Mouse (Mus musculus): ENCODE results near the gene Thrsp. TPM values are rescaled to one million over a fixed set of nuclear protein-coding genes. Genes with fewer than 3 reads are reported as not detected.

The Thrsp gene
- polyA plus RNA-seq, 1 experiment from 2014 or later, result not detected

GRCm38 (mm10) chr7:97416473-97416872 is 1.1 kb downstream of the Thrsp start:
- Histone ChIP-seq H3K9me3 (replicated peaks) (no peaks in the 10 kb centered on the region), H3K27ac (no peak overlapping the region), H3K4me3 (replicated peaks) (no peak overlapping the region), H3K4me2 (no peak overlapping the region), H3K4me1 (replicated peaks) (peaks cover 2% of the 10 kb centered on the region; the same call in 1 of the 2 replicates), H3K27me3 (no peaks in the 10 kb centered on the region), H3K9ac (no peak overlapping the region), H3K36me3 (0 out of 2 replicates have a peak, but pooled peaks cover 4% of the 10 kb centered on the region)
- ATAC-seq (ENCODE audit: low read depth) (no peak), DNase-seq (no peak)
- 70% methylated on average over 4 of the region's 4 CpGs for WGBS (ENCODE audit: insufficient replicate concordance)

- DNase-seq, result no peak
- H3K36me3 ChIP-seq, result peaks cover 15% of the 10 kb centered on the region
- peaks cover 2% of the 10 kb centered on the region; the same call in 1 of the 2 replicates for H3K4me1 ChIP-seq (replicated peaks)
- H3K9me3 ChIP-seq (replicated peaks), result no peaks in the 10 kb centered on the region
- peak; percentile 25; the same call in 1 of the 2 replicates for ATAC-seq (ENCODE audit: low read depth)
- no peak overlapping the region for H3K4me2 ChIP-seq
- WGBS (ENCODE audit: insufficient replicate concordance), result 59% methylated on average over 9 of the region's 9 CpGs
- H3K9ac ChIP-seq, result no peak overlapping the region
- H3K4me3 ChIP-seq (replicated peaks), result no peak overlapping the region
- H3K27me3 ChIP-seq, result no peaks in the 10 kb centered on the region
- H3K27ac ChIP-seq, result no peak overlapping the region
Observed at GRCm38 (mm10) chr7:97414915-97415687, 2.4 kb downstream of the Thrsp start.

GRCm38 (mm10) chr7:97414426-97414825 is 3.1 kb downstream of the Thrsp start:
- H3K27ac ChIP-seq, result no peak overlapping the region
- H3K4me2 ChIP-seq, result no peak overlapping the region
- no peaks in the 10 kb centered on the region for H3K27me3 ChIP-seq
- H3K9ac ChIP-seq, result no peak overlapping the region
- H3K36me3 ChIP-seq, result peaks cover 22% of the 10 kb centered on the region
- DNase-seq, result no peak
- no peaks in the 10 kb centered on the region for H3K9me3 ChIP-seq (replicated peaks)
- peaks cover 2% of the 10 kb centered on the region; the same call in 1 of the 2 replicates for H3K4me1 ChIP-seq (replicated peaks)
- 71% methylated on average over 1 of the region's 1 CpGs for WGBS (ENCODE audit: insufficient replicate concordance)
- H3K4me3 ChIP-seq (replicated peaks), result no peak overlapping the region
- no peak for ATAC-seq (ENCODE audit: low read depth)

- 59% methylated on average over 1 of the region's 1 CpGs for WGBS (ENCODE audit: insufficient replicate concordance)
- H3K4me1 ChIP-seq (replicated peaks), result peaks cover 2% of the 10 kb centered on the region; the same call in 1 of the 2 replicates
- peaks cover 26% of the 10 kb centered on the region for H3K36me3 ChIP-seq
- no peak overlapping the region for H3K9ac ChIP-seq
- no peaks in the 10 kb centered on the region for H3K9me3 ChIP-seq (replicated peaks)
- no peak overlapping the region for H3K4me3 ChIP-seq (replicated peaks)
- H3K27ac ChIP-seq, result no peak overlapping the region
- DNase-seq (no peak), ATAC-seq (ENCODE audit: low read depth) (no peak)
- H3K27me3 ChIP-seq, result no peaks in the 10 kb centered on the region
- H3K4me2 ChIP-seq, result no peak overlapping the region
Observed at GRCm38 (mm10) chr7:97413981-97414380, 3.5 kb downstream of the Thrsp start.

- no peak overlapping the region for H3K4me2 ChIP-seq
- no peak for ATAC-seq (ENCODE audit: low read depth)
Observed at GRCm38 (mm10) chr7:97411575-97411974, 6.0 kb downstream of the Thrsp start.

GRCm38 (mm10) chr7:97411106-97411505 is 6.4 kb downstream of the Thrsp start:
- Histone ChIP-seq H3K27ac (no peak overlapping the region), H3K9me3 (replicated peaks) (no peaks in the 10 kb centered on the region), H3K4me2 (no peak overlapping the region), H3K9ac (no peak overlapping the region), H3K36me3 (peaks cover 51% of the 10 kb centered on the region), H3K4me3 (replicated peaks) (no peak overlapping the region), H3K27me3 (no peaks in the 10 kb centered on the region), H3K4me1 (replicated peaks) (peaks cover 2% of the 10 kb centered on the region; the same call in 1 of the 2 replicates)
- 80% methylated on average over 2 of the region's 2 CpGs for WGBS (ENCODE audit: insufficient replicate concordance)
- DNase-seq, result no peak
- no peak for ATAC-seq (ENCODE audit: low read depth)

More at GRCm38 (mm10) chr7:97411575-97411974, 6.0 kb downstream of the Thrsp start:
- Histone ChIP-seq H3K27ac (no peak overlapping the region), H3K27me3 (no peaks in the 10 kb centered on the region), H3K4me3 (replicated peaks) (no peak overlapping the region), H3K9me3 (replicated peaks) (no peaks in the 10 kb centered on the region), H3K4me1 (replicated peaks) (peaks cover 2% of the 10 kb centered on the region; the same call in 1 of the 2 replicates), H3K9ac (no peak overlapping the region), H3K36me3 (peaks cover 48% of the 10 kb centered on the region)
- DNase-seq, result no peak
- 70% methylated on average over 3 of the region's 3 CpGs for WGBS (ENCODE audit: insufficient replicate concordance)

- no peak overlapping the region for H3K4me2 ChIP-seq
- no peak overlapping the region for H3K9ac ChIP-seq
- no peaks in the 10 kb centered on the region for H3K27me3 ChIP-seq
- no peak overlapping the region for H3K27ac ChIP-seq
- H3K4me1 ChIP-seq (replicated peaks), result 0 out of 2 replicates have a peak, but pooled peaks cover 8% of the 10 kb centered on the region
- no peak overlapping the region for H3K4me3 ChIP-seq (replicated peaks)
- ATAC-seq (ENCODE audit: low read depth), result no peak
- DNase-seq, result no peak
- H3K9me3 ChIP-seq (replicated peaks), result 0 out of 2 replicates have a peak, but pooled peaks cover 4% of the 10 kb centered on the region
- H3K36me3 ChIP-seq, result peaks cover 62% of the 10 kb centered on the region
- 89% methylated on average over 10 of the region's 10 CpGs for WGBS (ENCODE audit: insufficient replicate concordance)
Observed at GRCm38 (mm10) chr7:97407145-97407544, 10.4 kb downstream of the Thrsp start.

- H3K27me3 ChIP-seq, result no peaks in the 10 kb centered on the region
- H3K9me3 ChIP-seq (replicated peaks), result 0 out of 2 replicates have a peak, but pooled peaks cover 4% of the 10 kb centered on the region
- H3K9ac ChIP-seq, result peak within 1 kb of the TSS; percentile 93
- under 1% methylated on average over 54 of the region's 54 CpGs for WGBS (ENCODE audit: insufficient replicate concordance)
- peaks cover 29% of the 10 kb centered on the region for H3K4me1 ChIP-seq (replicated peaks)
- peak within 1 kb of the TSS; percentile 81 for H3K27ac ChIP-seq
- DNase-seq (peak; percentile 49), ATAC-seq (ENCODE audit: low read depth) (peak; percentile 88)
- H3K36me3 ChIP-seq, result peaks cover 19% of the 10 kb centered on the region
- peak within 1 kb of the TSS; percentile 82 for H3K4me2 ChIP-seq
- H3K4me3 ChIP-seq (replicated peaks), result peak within 1 kb of the TSS; percentile 82
Observed at GRCm38 (mm10) chr7:97399960-97400715, 17.4 kb downstream of the Thrsp start, which contains the start of gene Ndufc2. Gene Ndufc2 (plus strand): TSS chr7:97400003.

- peaks cover 28% of the 10 kb centered on the region for H3K4me1 ChIP-seq (replicated peaks)
- no peak overlapping the region for H3K9ac ChIP-seq
- 84% methylated on average over 6 of the region's 6 CpGs for WGBS (ENCODE audit: insufficient replicate concordance)
- no peak overlapping the region for H3K4me2 ChIP-seq
- H3K36me3 ChIP-seq, result peaks cover 19% of the 10 kb centered on the region
- H3K9me3 ChIP-seq (replicated peaks), result 0 out of 2 replicates have a peak, but pooled peaks cover 4% of the 10 kb centered on the region
- no peak overlapping the region for H3K27ac ChIP-seq
- ATAC-seq (ENCODE audit: low read depth), result no peak
- no peak for DNase-seq
- no peaks in the 10 kb centered on the region for H3K27me3 ChIP-seq
- no peak overlapping the region for H3K4me3 ChIP-seq (replicated peaks)
Observed at GRCm38 (mm10) chr7:97398943-97399342, 18.6 kb downstream of the Thrsp start.

GRCm38 (mm10) chr7:97394375-97394774 is 23.2 kb downstream of the Thrsp start:
- WGBS (ENCODE audit: insufficient replicate concordance), result 67% methylated on average over 2 of the region's 2 CpGs
- DNase-seq (no peak), ATAC-seq (ENCODE audit: low read depth) (no peak)
- no peak overlapping the region for H3K9ac ChIP-seq
- H3K4me3 ChIP-seq (replicated peaks), result no peak overlapping the region
- peaks cover 37% of the 10 kb centered on the region for H3K36me3 ChIP-seq
- no peak overlapping the region for H3K27ac ChIP-seq
- no peaks in the 10 kb centered on the region for H3K9me3 ChIP-seq (replicated peaks)
- 0 out of 2 replicates have a peak, but pooled peaks cover under 1% of the 10 kb centered on the region for H3K4me1 ChIP-seq (replicated peaks)
- no peaks in the 10 kb centered on the region for H3K27me3 ChIP-seq
- H3K4me2 ChIP-seq, result no peak overlapping the region

GRCm38 (mm10) chr7:97392079-97392445 is 25.5 kb downstream of the Thrsp start:
- Histone ChIP-seq H3K27ac (no peak overlapping the region), H3K4me3 (replicated peaks) (no peak overlapping the region), H3K4me2 (no peak overlapping the region), H3K9me3 (replicated peaks) (no peaks in the 10 kb centered on the region), H3K4me1 (replicated peaks) (no peaks in the 10 kb centered on the region), H3K36me3 (peaks cover 58% of the 10 kb centered on the region), H3K9ac (no peak overlapping the region), H3K27me3 (no peaks in the 10 kb centered on the region)
- ATAC-seq (ENCODE audit: low read depth) (no peak), DNase-seq (no peak)
- 78% methylated on average over 6 of the region's 6 CpGs for WGBS (ENCODE audit: insufficient replicate concordance)

Measured in liver, embryonic 13.5 days (tissue).